Mouse (Mus musculus) monocyte, adult 59 days (primary cell): Measurements from ENCODE around the gene Slc36a2. TPM values are rescaled to one million over a fixed set of nuclear protein-coding genes. Genes with fewer than 3 reads are reported as not detected.

Experiments
- total RNA-seq, 2 experiments: library from RNA; stranded (reverse); gene quantifications; one replicate each; pipeline ENCODE4 v1.2.4; 2023

Gene Slc36a2
- under 1 TPM; 0.52 to 0.58 TPM for total RNA-seq

GRCm38 (mm10) chr11:55184733-55185291, at the start of gene Slc36a2:
Gene Slc36a2 (minus strand): TSS chr11:55185077.

DNA sequence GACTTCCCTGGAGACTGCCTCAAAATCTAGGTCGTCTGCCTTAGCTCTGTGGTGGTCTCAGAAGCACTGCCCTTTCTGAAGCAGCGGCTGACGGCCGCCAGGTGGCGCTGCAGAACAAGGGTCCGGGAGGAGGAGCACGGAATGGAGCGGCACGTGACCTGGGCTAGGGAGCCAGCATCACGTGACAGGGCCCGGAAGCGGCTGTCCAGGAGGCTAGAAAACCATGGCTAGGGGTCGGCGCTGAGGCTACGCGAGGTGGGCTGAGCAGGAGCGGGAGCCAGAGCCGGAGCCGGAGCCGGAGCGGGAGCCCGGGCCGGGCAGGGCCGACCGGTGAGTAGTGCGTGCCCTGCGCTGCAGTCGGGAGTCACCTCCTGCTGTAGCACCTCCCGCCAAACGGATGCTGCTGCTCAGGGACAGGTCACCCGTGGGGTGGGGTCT, 19.3 kb upstream of the Slc36a2 start, which contains the start of gene Slc36a1:
Slc36a1 (plus strand) TSS at position 192 of the 438 bp plus-strand sequence.

DNA sequence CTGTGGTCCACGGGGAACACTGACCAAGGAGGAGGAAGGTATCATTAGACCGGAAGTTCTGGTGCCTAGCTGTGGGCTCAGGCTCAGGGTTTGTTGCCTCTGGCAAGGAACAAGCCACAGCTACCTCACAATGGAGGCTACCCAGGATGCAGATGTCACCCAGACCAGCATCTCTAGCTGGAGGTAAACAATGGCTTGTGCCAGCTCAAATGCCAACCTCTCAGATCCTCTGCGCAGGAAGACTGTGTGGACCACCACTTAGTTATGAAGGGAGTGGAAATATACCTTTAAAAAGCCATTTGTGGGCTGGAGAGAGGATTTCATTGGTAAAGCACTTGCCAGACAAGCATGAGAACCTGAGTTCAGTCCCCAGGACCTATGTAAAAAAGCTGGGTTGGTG, 33.3 kb downstream of the Slc36a2 start, which contains the start of gene Slc36a3:
Slc36a3 (minus strand) TSS at position 101 of the 400 bp plus-strand sequence.

Other genes starting within 250 kb of the Slc36a2 start
- gene Tnip1, start 222.2 kb downstream of the Slc36a2 start, total RNA-seq: 100 to 1,000 TPM; 123 to 134 TPM
- gene Anxa6, start 151.6 kb downstream of the Slc36a2 start, total RNA-seq: 100 to 1,000 TPM; 213 to 229 TPM
- gene Ccdc69, start 106.9 kb downstream of the Slc36a2 start, total RNA-seq: 10 to 100 TPM; 23.4 to 26.3 TPM
- 100 to 1,000 TPM; 534 to 545 TPM for gene Gm2a, start 87.0 kb downstream of the Slc36a2 start, total RNA-seq
- under 1 TPM in 1 of 2 experiments, not detected in 1; 0.68 TPM for gene Slc36a3, start 33.4 kb downstream of the Slc36a2 start, total RNA-seq
- 10 to 100 TPM; 49.8 to 50.3 TPM for gene Slc36a1, start 19.3 kb upstream of the Slc36a2 start, total RNA-seq
- 10 to 100 TPM in 1 of 2 experiments, 1 to 10 TPM in 1; 7.3 to 11.1 TPM for gene Fat2, start 151.5 kb upstream of the Slc36a2 start, total RNA-seq
- 1 to 10 TPM; 3.7 to 4.1 TPM for gene Sparc, start 238.1 kb upstream of the Slc36a2 start, total RNA-seq